Mouse (Mus musculus): ENCODE data around the gene Acss2. TPM values are rescaled to one million over a fixed set of nuclear protein-coding genes. Genes with fewer than 3 reads are reported as not detected.

Gene Acss2
- polyA plus RNA-seq, 2 experiments: 13.3 to 15.0 TPM

- Histone ChIP-seq H3K4me2 (replicated peaks; ENCODE audit: low read depth, low read length, severe bottlenecking) (no peak within 1 kb of the TSS), H3K9me3 (ENCODE audit: control insufficient read depth, low read length) (no peaks in the 10 kb centered on the region), H3K4me3 (replicated peaks; ENCODE audit: low read length) (no peak within 1 kb of the TSS), H3K27me3 (ENCODE audit: control insufficient read depth, insufficient read depth, low read length) (no peaks in the 10 kb centered on the region), H3K4me1 (ENCODE audit: control insufficient read depth, insufficient read depth, low read length) (peaks cover 8% of the 10 kb centered on the region; the same call in 1 of the 2 replicates), H3K9ac (ENCODE audit: low read depth, low read length, severe bottlenecking) (no peak within 1 kb of the TSS), H3K27ac (replicated peaks; ENCODE audit: low read depth, low read length) (no peak within 1 kb of the TSS), H3K36me3 (ENCODE audit: control insufficient read depth, insufficient read depth, low read length) (no peaks in the 10 kb centered on the region)
- DNase-seq (ENCODE audit: low spot score): no peak
- no peak for ATAC-seq (ENCODE audit: low FRiP score, low read depth)
- TF ChIP-seq POLR2A (IDR thresholded peaks at IDR 0.05; ENCODE audit: borderline replicate concordance, extremely low read depth, insufficient read depth, insufficient read length): no peak
- 35% methylated on average over 4 of the region's 4 CpGs for WGBS
These were observed 93.2 kb downstream of the Acss2 start, which contains the start of gene Myh7b for GRCm38 (mm10) chr2:155610978-155611377. Gene Myh7b (plus strand): TSS chr2:155611212.

- WGBS: 83% methylated on average over 9 of the region's 9 CpGs
- no peak for ATAC-seq (ENCODE audit: low FRiP score, low read depth)
- H3K36me3 ChIP-seq (ENCODE audit: control insufficient read depth, insufficient read depth, low read length): no peaks in the 10 kb centered on the region
These were observed 94.2 kb downstream of the Acss2 start for GRCm38 (mm10) chr2:155611834-155612550.

GRCm38 (mm10) chr2:155613326-155613755, 95.6 kb downstream of the Acss2 start:
- no peak for TF ChIP-seq POLR2A (IDR thresholded peaks at IDR 0.05; ENCODE audit: borderline replicate concordance, extremely low read depth, insufficient read depth, insufficient read length)
- DNase-seq (ENCODE audit: low spot score): peak; percentile 56
- peak overlapping the region; percentile 47 for H3K4me2 ChIP-seq (replicated peaks; ENCODE audit: low read depth, low read length, severe bottlenecking)
- no peaks in the 10 kb centered on the region for H3K27me3 ChIP-seq (ENCODE audit: control insufficient read depth, insufficient read depth, low read length)
- H3K9me3 ChIP-seq (ENCODE audit: control insufficient read depth, low read length): no peaks in the 10 kb centered on the region
- peaks cover 8% of the 10 kb centered on the region; the same call in 1 of the 2 replicates for H3K4me1 ChIP-seq (ENCODE audit: control insufficient read depth, insufficient read depth, low read length)
- 6% methylated on average over 20 of the region's 20 CpGs for WGBS
- H3K9ac ChIP-seq (ENCODE audit: low read depth, low read length, severe bottlenecking): no peak overlapping the region
- peak overlapping the region; percentile 29 for H3K4me3 ChIP-seq (replicated peaks; ENCODE audit: low read length)
- H3K36me3 ChIP-seq (ENCODE audit: control insufficient read depth, insufficient read depth, low read length): no peaks in the 10 kb centered on the region
- no peak overlapping the region for H3K27ac ChIP-seq (replicated peaks; ENCODE audit: low read depth, low read length)
- peak; percentile 87 for ATAC-seq (ENCODE audit: low FRiP score, low read depth)

More at GRCm38 (mm10) chr2:155611834-155612550, 94.2 kb downstream of the Acss2 start:
- DNase-seq (ENCODE audit: low spot score): no peak
- Histone ChIP-seq H3K4me1 (ENCODE audit: control insufficient read depth, insufficient read depth, low read length) (peaks cover 8% of the 10 kb centered on the region; the same call in 1 of the 2 replicates), H3K27ac (replicated peaks; ENCODE audit: low read depth, low read length) (no peak overlapping the region), H3K4me3 (replicated peaks; ENCODE audit: low read length) (no peak overlapping the region), H3K9ac (ENCODE audit: low read depth, low read length, severe bottlenecking) (no peak overlapping the region), H3K27me3 (ENCODE audit: control insufficient read depth, insufficient read depth, low read length) (no peaks in the 10 kb centered on the region), H3K4me2 (replicated peaks; ENCODE audit: low read depth, low read length, severe bottlenecking) (no peak overlapping the region), H3K9me3 (ENCODE audit: control insufficient read depth, low read length) (no peaks in the 10 kb centered on the region)
- TF ChIP-seq POLR2A (IDR thresholded peaks at IDR 0.05; ENCODE audit: borderline replicate concordance, extremely low read depth, insufficient read depth, insufficient read length): no peak

DNA sequence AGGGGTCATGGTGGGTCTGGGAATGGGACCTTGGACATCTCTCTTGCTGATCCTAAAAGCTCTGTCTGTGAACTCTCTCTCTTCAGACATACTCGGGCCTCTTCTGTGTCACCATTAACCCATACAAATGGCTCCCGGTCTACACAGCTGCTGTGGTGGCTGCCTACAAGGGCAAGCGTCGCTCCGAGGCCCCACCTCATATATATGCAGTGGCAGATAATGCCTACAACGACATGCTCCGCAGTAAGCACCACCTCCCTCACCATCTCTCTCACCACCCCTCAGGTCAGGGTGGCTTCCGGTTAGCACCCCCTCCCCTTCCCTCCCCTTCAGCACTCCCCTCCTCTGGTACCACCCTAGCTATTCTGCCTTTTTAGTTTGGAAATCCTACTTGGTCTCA, 96.2 kb downstream of the Acss2 start:
- Histone ChIP-seq H3K4me3 (replicated peaks; ENCODE audit: low read length) (no peak overlapping the region), H3K4me1 (ENCODE audit: control insufficient read depth, insufficient read depth, low read length) (peaks cover 8% of the 10 kb centered on the region; the same call in 1 of the 2 replicates), H3K27ac (replicated peaks; ENCODE audit: low read depth, low read length) (no peak overlapping the region), H3K36me3 (ENCODE audit: control insufficient read depth, insufficient read depth, low read length) (no peaks in the 10 kb centered on the region), H3K27me3 (ENCODE audit: control insufficient read depth, insufficient read depth, low read length) (no peaks in the 10 kb centered on the region), H3K9ac (ENCODE audit: low read depth, low read length, severe bottlenecking) (no peak overlapping the region), H3K9me3 (ENCODE audit: control insufficient read depth, low read length) (no peaks in the 10 kb centered on the region), H3K4me2 (replicated peaks; ENCODE audit: low read depth, low read length, severe bottlenecking) (no peak overlapping the region)
- 74% methylated on average over 8 of the region's 8 CpGs for WGBS
- TF ChIP-seq POLR2A (IDR thresholded peaks at IDR 0.05; ENCODE audit: borderline replicate concordance, extremely low read depth, insufficient read depth, insufficient read length): no peak
- DNase-seq (ENCODE audit: low spot score) (no peak), ATAC-seq (ENCODE audit: low FRiP score, low read depth) (no peak)

DNA sequence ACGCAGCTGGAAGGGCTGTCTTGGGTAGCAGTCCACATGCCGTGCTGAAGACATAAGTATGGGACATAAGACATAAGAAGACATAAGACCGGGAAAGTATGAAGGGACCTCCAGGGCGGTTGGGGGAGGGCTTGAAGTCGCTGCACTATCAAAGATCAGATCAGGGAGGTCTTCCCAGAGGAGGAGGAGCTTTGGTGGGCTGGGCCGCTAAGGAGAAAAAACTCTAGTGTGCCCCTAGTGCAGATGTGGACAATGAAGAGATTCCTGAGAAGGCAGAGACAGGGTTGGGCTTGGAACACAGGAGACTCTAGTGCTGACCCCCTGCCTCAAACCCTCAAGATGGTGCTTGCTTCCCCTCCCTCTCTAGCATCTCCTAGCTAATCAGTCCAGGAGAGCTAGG, 99.2 kb downstream of the Acss2 start:
- ATAC-seq (ENCODE audit: low FRiP score, low read depth): no peak
- H3K9me3 ChIP-seq (ENCODE audit: control insufficient read depth, low read length): no peaks in the 10 kb centered on the region
- H3K27ac ChIP-seq (replicated peaks; ENCODE audit: low read depth, low read length): no peak overlapping the region
- no peak overlapping the region for H3K4me2 ChIP-seq (replicated peaks; ENCODE audit: low read depth, low read length, severe bottlenecking)
- DNase-seq (ENCODE audit: low spot score): no peak
- no peaks in the 10 kb centered on the region for H3K36me3 ChIP-seq (ENCODE audit: control insufficient read depth, insufficient read depth, low read length)
- WGBS: 57% methylated on average over 6 of the region's 6 CpGs
- H3K4me1 ChIP-seq (ENCODE audit: control insufficient read depth, insufficient read depth, low read length): peaks cover 8% of the 10 kb centered on the region; the same call in 1 of the 2 replicates
- H3K4me3 ChIP-seq (replicated peaks; ENCODE audit: low read length): no peak overlapping the region
- no peaks in the 10 kb centered on the region for H3K27me3 ChIP-seq (ENCODE audit: control insufficient read depth, insufficient read depth, low read length)
- no peak overlapping the region for H3K9ac ChIP-seq (ENCODE audit: low read depth, low read length, severe bottlenecking)
- TF ChIP-seq POLR2A (IDR thresholded peaks at IDR 0.05; ENCODE audit: borderline replicate concordance, extremely low read depth, insufficient read depth, insufficient read length): no peak
